ENCODE assay signal across 9 mouse cellular contexts in the genomic region with DNA sequence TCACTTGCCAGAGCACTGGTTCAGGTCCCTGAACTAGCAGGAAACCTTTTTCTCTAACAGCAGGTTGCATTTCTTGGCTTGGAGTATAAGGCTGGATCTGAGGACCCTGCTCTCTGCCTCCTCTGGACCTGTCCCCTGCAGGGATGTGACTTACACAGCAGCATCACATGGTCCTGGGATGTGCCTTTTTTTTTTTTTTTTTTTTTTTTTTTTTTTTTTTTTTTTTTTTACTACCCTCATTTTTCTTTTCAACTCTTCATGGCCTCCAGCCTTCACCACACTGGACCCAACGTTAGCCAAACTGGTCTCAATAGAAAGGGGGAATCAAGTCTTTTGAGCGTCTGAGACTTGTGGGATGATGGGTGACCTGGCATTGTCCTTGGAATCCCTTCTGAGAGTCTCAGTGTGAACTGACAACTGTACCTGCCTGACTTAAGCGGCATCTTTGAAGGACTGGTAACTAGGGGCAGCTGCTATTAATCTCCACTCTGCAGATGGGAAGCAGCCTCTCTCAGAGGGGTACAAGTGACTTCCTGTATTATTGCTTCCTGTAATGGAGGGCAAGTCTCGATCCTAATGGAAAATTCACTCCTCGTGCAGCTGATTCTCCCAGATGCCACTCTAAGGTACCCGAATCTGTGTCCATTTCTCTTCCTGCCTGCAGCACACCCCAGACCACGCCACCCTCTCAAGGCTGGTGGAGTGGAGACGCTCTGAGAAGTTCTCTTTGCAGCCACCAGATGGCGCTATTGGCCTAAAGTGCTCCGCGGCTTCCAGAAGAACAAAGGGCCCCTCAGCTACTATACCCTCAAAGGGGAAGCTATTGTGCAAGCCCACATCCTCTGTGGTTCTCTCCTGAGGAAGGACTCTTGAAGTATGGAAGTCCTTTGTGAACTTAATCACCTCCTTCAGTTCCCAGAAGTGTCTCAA. TPM values are rescaled to one million over a fixed set of nuclear protein-coding genes. Genes with fewer than 3 reads are reported as not detected.
DNase-seq lines count a peak whose midpoint lies in the region; ATAC-seq and TF ChIP-seq lines count a peak whose summit lies in the region.
"Had no signal": no experiment of that assay in that cellular context is flagged by ENCODE, and none has a peak within 500 bp of the region (broad histone marks: within the 10 kb centered on the region; RNA-seq: fewer than 3 reads in every experiment).

No protein-coding gene starts in this region.

- H3K4me2 ChIP-seq in forebrain, postnatal 0 days (ENCODE audit: low read depth) = peak overlapping the region; percentile 35
- H3K4me2 ChIP-seq in hindbrain, embryonic 11.5 days (replicated peaks; ENCODE audit: low read depth, low read length) = no peak overlapping the region

- ATAC-seq in forebrain, postnatal 0 days = peak; percentile 95
- ATAC-seq in hindbrain, embryonic 11.5 days (ENCODE audit: low FRiP score) = peak; percentile 85

- peak overlapping the region; percentile 44 for H3K9ac ChIP-seq in forebrain, postnatal 0 days
- H3K9ac ChIP-seq in hindbrain, embryonic 11.5 days (ENCODE audit: low read depth, low read length) = peak overlapping the region; percentile 58

- WGBS in forebrain, postnatal 0 days = 17% methylated on average over 11 of the region's 11 CpGs
- WGBS in hindbrain, embryonic 11.5 days = 16% methylated on average over 11 of the region's 11 CpGs

- H3K27ac ChIP-seq in forebrain, postnatal 0 days (ENCODE audit: low read depth, low read length) = peak overlapping the region; percentile 80
- H3K27ac ChIP-seq in hindbrain, embryonic 11.5 days (ENCODE audit: low read depth, low read length) = peak overlapping the region; percentile 80
- H3K27ac ChIP-seq: macrophage had no signal

- no peaks in the 10 kb centered on the region for H3K27me3 ChIP-seq in forebrain, postnatal 0 days (ENCODE audit: insufficient read depth, low read length)
- H3K27me3 ChIP-seq in hindbrain, embryonic 11.5 days (ENCODE audit: control insufficient read depth, insufficient read depth, low read length) = no peaks in the 10 kb centered on the region

- peaks cover 5% of the 10 kb centered on the region; the same call in 1 of the 2 replicates for H3K4me1 ChIP-seq in forebrain, postnatal 0 days (ENCODE audit: insufficient read depth)
- H3K4me1 ChIP-seq in hindbrain, embryonic 11.5 days (replicated peaks; ENCODE audit: control insufficient read depth, insufficient read depth, low read length) = 0 out of 2 replicates have a peak, but pooled peaks cover 2% of the 10 kb centered on the region

- no peaks in the 10 kb centered on the region for H3K36me3 ChIP-seq in forebrain, postnatal 0 days (ENCODE audit: insufficient read depth)
- no peaks in the 10 kb centered on the region for H3K36me3 ChIP-seq in hindbrain, embryonic 11.5 days (ENCODE audit: control insufficient read depth, insufficient read depth, low read length)

- peak; percentile 84 for DNase-seq in MEL-GATA-1-ER (ENCODE audit: extremely low read depth, low read depth)
- peak; percentile 67 to 82 for DNase-seq in cerebellum, adult 18-20 months
- DNase-seq in forebrain, postnatal 0 days = peak; percentile 94
- DNase-seq in hindbrain, embryonic 11.5 days (ENCODE audit: low spot score) = peak; percentile 93
- DNase-seq in layer of hippocampus, postnatal 14 days (ENCODE audit: low spot score in 2 of 2) = peak; percentile 83
- peak; percentile 85 for DNase-seq in lung, postnatal 14 days
- DNase-seq in ovary, postnatal 36 days (ENCODE audit: low spot score) = peak; percentile 65
- DNase-seq in thymus, postnatal 14 days = peak; percentile 89

- no peak overlapping the region for H3K4me3 ChIP-seq in forebrain, postnatal 0 days (ENCODE audit: low read depth, low read length)
- no peak overlapping the region for H3K4me3 ChIP-seq in hindbrain, embryonic 11.5 days (ENCODE audit: low read depth, low read length)

- TF ChIP-seq CTCF in forebrain, postnatal 0 days (IDR thresholded peaks at IDR 0.05; ENCODE audit: low read depth) = peak; percentile 97

- no peaks in the 10 kb centered on the region for H3K9me3 ChIP-seq in forebrain, postnatal 0 days (ENCODE audit: low read length)
- H3K9me3 ChIP-seq in hindbrain, embryonic 11.5 days (ENCODE audit: control insufficient read depth, low read length) = no peaks in the 10 kb centered on the region

RNA-seq across cellular contexts. Expression of a gene that starts 7.1 kb away (rescaled TPM):
- total RNA-seq in forebrain, postnatal 0 days (2014; rRNA removed) = 0.95 TPM in 1 of 2 replicates, not detected in the other
- polyA plus RNA-seq in forebrain, postnatal 0 days (2015; fragmentation: Nextera tagmentation; extraction: Ambion mirVana) = 0.29 TPM in 1 of 2 replicates, not detected in the other
- polyA plus RNA-seq in hindbrain, embryonic 11.5 days (2014; fragmentation: Nextera tagmentation; extraction: Ambion mirVana) = not detected in 2 replicates
- total RNA-seq in layer of hippocampus, postnatal 14 days (2021) = not detected
- polyA plus RNA-seq: macrophage had no signal

RNA-seq across cellular contexts. Expression of a gene that starts 9.9 kb away (rescaled TPM):
- not detected in 2 replicates for total RNA-seq in forebrain, postnatal 0 days (2014; rRNA removed)
- 0.93 and 1.5 TPM in 2 replicates for polyA plus RNA-seq in forebrain, postnatal 0 days (2015; fragmentation: Nextera tagmentation; extraction: Ambion mirVana)
- polyA plus RNA-seq in hindbrain, embryonic 11.5 days (2014; fragmentation: Nextera tagmentation; extraction: Ambion mirVana) = not detected in 2 replicates
- total RNA-seq in layer of hippocampus, postnatal 14 days (2021) = not detected
- polyA plus RNA-seq: macrophage had no signal

RNA-seq across cellular contexts. Expression of a gene that starts 21.5 kb away (rescaled TPM):
- total RNA-seq in forebrain, postnatal 0 days (2014; rRNA removed) = 0.15 TPM in 1 of 2 replicates, not detected in the other
- 0.45 and 0.51 TPM in 2 replicates for polyA plus RNA-seq in forebrain, postnatal 0 days (2015; fragmentation: Nextera tagmentation; extraction: Ambion mirVana)
- polyA plus RNA-seq in hindbrain, embryonic 11.5 days (2014; fragmentation: Nextera tagmentation; extraction: Ambion mirVana) = 0.28 TPM in 1 of 2 replicates, not detected in the other
- under 1 TPM; 0.32 to 0.69 TPM for total RNA-seq in layer of hippocampus, postnatal 14 days (2021)
- polyA plus RNA-seq: macrophage had no signal

RNA-seq across cellular contexts. Expression of a gene that starts 35.6 kb away (rescaled TPM):
- 4.0 and 4.4 TPM in 2 replicates for total RNA-seq in forebrain, postnatal 0 days (2014; rRNA removed)
- polyA plus RNA-seq in forebrain, postnatal 0 days (2015; fragmentation: Nextera tagmentation; extraction: Ambion mirVana) = 2.5 and 3.9 TPM in 2 replicates
- 0.42 and 0.48 TPM in 2 replicates for polyA plus RNA-seq in hindbrain, embryonic 11.5 days (2014; fragmentation: Nextera tagmentation; extraction: Ambion mirVana)
- total RNA-seq in layer of hippocampus, postnatal 14 days (2021) = 10 to 100 TPM; 58.6 to 63.4 TPM

RNA-seq across cellular contexts. Expression of a gene that starts 39.8 kb away (rescaled TPM):
- total RNA-seq in forebrain, postnatal 0 days (2014; rRNA removed) = 79.5 and 88.2 TPM in 2 replicates
- polyA plus RNA-seq in forebrain, postnatal 0 days (2015; fragmentation: Nextera tagmentation; extraction: Ambion mirVana) = 38.5 and 40.8 TPM in 2 replicates
- 37.6 and 52.3 TPM in 2 replicates for polyA plus RNA-seq in hindbrain, embryonic 11.5 days (2014; fragmentation: Nextera tagmentation; extraction: Ambion mirVana)
- total RNA-seq in layer of hippocampus, postnatal 14 days (2021) = 10 to 100 TPM; 74.2 to 76.8 TPM
